Mouse (Mus musculus): Measurements from ENCODE around the gene Snx22. TPM values are rescaled to one million over a fixed set of nuclear protein-coding genes. Genes with fewer than 3 reads are reported as not detected.

Snx22 gene
- polyA plus RNA-seq, 1 experiment from 2014 or later = 5.3 TPM

- peaks cover 34% of the 10 kb centered on the region for H3K27me3 ChIP-seq
- H3K4me1 ChIP-seq = peaks cover 14% of the 10 kb centered on the region
- H3K4me3 ChIP-seq (replicated peaks) = peak overlapping the region; percentile 48
- no peak overlapping the region for H3K27ac ChIP-seq (replicated peaks)
- 0 out of 2 replicates have a peak, but pooled peaks have one; percentile 12 for ATAC-seq (ENCODE audit: insufficient number of reproducible peaks, low FRiP score, low TSS enrichment, low read depth)
- under 1% methylated on average over 30 of the region's 30 CpGs for WGBS
- peaks cover 29% of the 10 kb centered on the region for H3K36me3 ChIP-seq
- H3K9me3 ChIP-seq (replicated peaks) = no peaks in the 10 kb centered on the region
- H3K4me2 ChIP-seq (replicated peaks) = peak overlapping the region; percentile 83
- peak overlapping the region; percentile 40 for H3K9ac ChIP-seq
Observed at GRCm38 (mm10) chr9:66068971-66069391, 538 bp downstream of the Snx22 start.

GRCm38 (mm10) chr9:66068056-66068455 is 1.5 kb downstream of the Snx22 start:
- 51% methylated on average over 4 of the region's 4 CpGs for WGBS
- H3K4me1 ChIP-seq = peaks cover 14% of the 10 kb centered on the region
- H3K9me3 ChIP-seq (replicated peaks) = no peaks in the 10 kb centered on the region
- H3K4me2 ChIP-seq (replicated peaks) = no peak overlapping the region
- H3K27ac ChIP-seq (replicated peaks) = no peak overlapping the region
- peaks cover 34% of the 10 kb centered on the region for H3K27me3 ChIP-seq
- no peak for ATAC-seq (ENCODE audit: insufficient number of reproducible peaks, low FRiP score, low TSS enrichment, low read depth)
- H3K36me3 ChIP-seq = peaks cover 38% of the 10 kb centered on the region
- H3K9ac ChIP-seq = no peak overlapping the region
- H3K4me3 ChIP-seq (replicated peaks) = no peak overlapping the region

- no peaks in the 10 kb centered on the region for H3K9me3 ChIP-seq (replicated peaks)
- H3K27me3 ChIP-seq = peaks cover 34% of the 10 kb centered on the region
- H3K27ac ChIP-seq (replicated peaks) = no peak overlapping the region
- H3K9ac ChIP-seq = no peak overlapping the region
- 32% methylated on average over 5 of the region's 5 CpGs for WGBS
- H3K4me2 ChIP-seq (replicated peaks) = no peak overlapping the region
- peaks cover 43% of the 10 kb centered on the region for H3K36me3 ChIP-seq
- H3K4me1 ChIP-seq = peaks cover 14% of the 10 kb centered on the region
- peak; percentile 31 for ATAC-seq (ENCODE audit: insufficient number of reproducible peaks, low FRiP score, low TSS enrichment, low read depth)
- no peak overlapping the region for H3K4me3 ChIP-seq (replicated peaks)
Observed at GRCm38 (mm10) chr9:66067542-66067941, 2.0 kb downstream of the Snx22 start.

GRCm38 (mm10) chr9:66066791-66067190 is 2.7 kb downstream of the Snx22 start:
- 87% methylated on average over 3 of the region's 3 CpGs for WGBS
- Histone ChIP-seq H3K4me3 (replicated peaks) (no peak overlapping the region), H3K4me1 (peaks cover 14% of the 10 kb centered on the region), H3K9ac (no peak overlapping the region), H3K27ac (replicated peaks) (no peak overlapping the region), H3K27me3 (peaks cover 34% of the 10 kb centered on the region), H3K36me3 (peaks cover 47% of the 10 kb centered on the region), H3K9me3 (replicated peaks) (no peaks in the 10 kb centered on the region), H3K4me2 (replicated peaks) (no peak overlapping the region)
- no peak for ATAC-seq (ENCODE audit: insufficient number of reproducible peaks, low FRiP score, low TSS enrichment, low read depth)

GRCm38 (mm10) chr9:66064316-66064715 is 5.2 kb downstream of the Snx22 start:
- peaks cover 23% of the 10 kb centered on the region for H3K27me3 ChIP-seq

GRCm38 (mm10) chr9:66063446-66063845 is 6.1 kb downstream of the Snx22 start:
- peaks cover 16% of the 10 kb centered on the region for H3K4me1 ChIP-seq
- H3K27ac ChIP-seq (replicated peaks) = no peak overlapping the region
- no peak for ATAC-seq (ENCODE audit: insufficient number of reproducible peaks, low FRiP score, low TSS enrichment, low read depth)
- H3K27me3 ChIP-seq = peaks cover 17% of the 10 kb centered on the region
- H3K4me3 ChIP-seq (replicated peaks) = no peak overlapping the region
- H3K9ac ChIP-seq = no peak overlapping the region
- WGBS = 91% methylated on average over 3 of the region's 3 CpGs
- H3K36me3 ChIP-seq = peaks cover 47% of the 10 kb centered on the region
- H3K9me3 ChIP-seq (replicated peaks) = no peaks in the 10 kb centered on the region
- H3K4me2 ChIP-seq (replicated peaks) = no peak overlapping the region

More at GRCm38 (mm10) chr9:66064316-66064715, 5.2 kb downstream of the Snx22 start:
- 91% methylated on average over 11 of the region's 11 CpGs for WGBS
- no peaks in the 10 kb centered on the region for H3K9me3 ChIP-seq (replicated peaks)
- peaks cover 23% of the 10 kb centered on the region for H3K4me1 ChIP-seq
- H3K9ac ChIP-seq = no peak overlapping the region
- ATAC-seq (ENCODE audit: insufficient number of reproducible peaks, low FRiP score, low TSS enrichment, low read depth) = no peak
- H3K4me3 ChIP-seq (replicated peaks) = no peak overlapping the region
- H3K4me2 ChIP-seq (replicated peaks) = no peak overlapping the region
- H3K36me3 ChIP-seq = peaks cover 47% of the 10 kb centered on the region
- no peak overlapping the region for H3K27ac ChIP-seq (replicated peaks)

- H3K4me3 ChIP-seq (replicated peaks) = peak overlapping the region; percentile 88; the same call in 1 of the 2 replicates
- H3K27me3 ChIP-seq = no peaks in the 10 kb centered on the region
- 82% methylated on average over 3 of the region's 3 CpGs for WGBS
- peaks cover 41% of the 10 kb centered on the region for H3K36me3 ChIP-seq
- no peak overlapping the region; the same call in 1 of the 2 replicates for H3K27ac ChIP-seq (replicated peaks)
- ATAC-seq (ENCODE audit: insufficient number of reproducible peaks, low FRiP score, low TSS enrichment, low read depth) = no peak
- H3K4me1 ChIP-seq = peaks cover 16% of the 10 kb centered on the region
- peak overlapping the region; percentile 67 for H3K4me2 ChIP-seq (replicated peaks)
- H3K9me3 ChIP-seq (replicated peaks) = no peaks in the 10 kb centered on the region
- H3K9ac ChIP-seq = no peak overlapping the region
Observed at GRCm38 (mm10) chr9:66061656-66062055, 7.9 kb downstream of the Snx22 start.

GRCm38 (mm10) chr9:66060986-66061385 is 8.5 kb downstream of the Snx22 start:
- H3K4me1 ChIP-seq = peaks cover 16% of the 10 kb centered on the region
- H3K9me3 ChIP-seq (replicated peaks) = no peaks in the 10 kb centered on the region
- H3K4me2 ChIP-seq (replicated peaks) = peak overlapping the region; percentile 67
- H3K36me3 ChIP-seq = peaks cover 34% of the 10 kb centered on the region
- no peak for ATAC-seq (ENCODE audit: insufficient number of reproducible peaks, low FRiP score, low TSS enrichment, low read depth)
- H3K9ac ChIP-seq = peak overlapping the region; percentile 87
- peak overlapping the region; percentile 88 for H3K4me3 ChIP-seq (replicated peaks)
- WGBS = 24% methylated on average over 4 of the region's 4 CpGs
- H3K27ac ChIP-seq (replicated peaks) = no peak overlapping the region; the same call in 1 of the 2 replicates
- H3K27me3 ChIP-seq = no peaks in the 10 kb centered on the region

- peak overlapping the region; percentile 87 for H3K9ac ChIP-seq
- H3K9me3 ChIP-seq (replicated peaks) = no peaks in the 10 kb centered on the region
- ATAC-seq (ENCODE audit: insufficient number of reproducible peaks, low FRiP score, low TSS enrichment, low read depth) = peak; percentile 63
- H3K4me3 ChIP-seq (replicated peaks) = peak overlapping the region; percentile 88
- H3K36me3 ChIP-seq = peaks cover 27% of the 10 kb centered on the region
- WGBS = under 1% methylated on average over 20 of the region's 20 CpGs
- peak overlapping the region; percentile 84 for H3K27ac ChIP-seq (replicated peaks)
- peak overlapping the region; percentile 67 for H3K4me2 ChIP-seq (replicated peaks)
- no peaks in the 10 kb centered on the region for H3K27me3 ChIP-seq
- H3K4me1 ChIP-seq = peaks cover 16% of the 10 kb centered on the region
Observed at GRCm38 (mm10) chr9:66060308-66060647, 9.2 kb downstream of the Snx22 start.

GRCm38 (mm10) chr9:66059583-66060307 is 9.8 kb downstream of the Snx22 start, which contains the start of gene Ppib:
TSS of gene Ppib (plus strand) at chr9:66060222.
- ATAC-seq (ENCODE audit: insufficient number of reproducible peaks, low FRiP score, low TSS enrichment, low read depth) = peak; percentile 98
- Histone ChIP-seq H3K4me1 (peaks cover 16% of the 10 kb centered on the region), H3K9me3 (replicated peaks) (no peaks in the 10 kb centered on the region), H3K36me3 (peaks cover 23% of the 10 kb centered on the region), H3K27ac (replicated peaks) (peak within 1 kb of the TSS; percentile 84), H3K4me3 (replicated peaks) (peak within 1 kb of the TSS; percentile 88), H3K27me3 (no peaks in the 10 kb centered on the region), H3K4me2 (replicated peaks) (peak within 1 kb of the TSS; percentile 67), H3K9ac (peak within 1 kb of the TSS; percentile 87)
- WGBS = under 1% methylated on average over 51 of the region's 51 CpGs

GRCm38 (mm10) chr9:66053620-66054019 is 15.9 kb downstream of the Snx22 start:
- Histone ChIP-seq H3K9me3 (replicated peaks) (no peaks in the 10 kb centered on the region), H3K27ac (replicated peaks) (no peak overlapping the region), H3K27me3 (no peaks in the 10 kb centered on the region), H3K4me1 (no peaks in the 10 kb centered on the region), H3K36me3 (no peaks in the 10 kb centered on the region), H3K4me3 (replicated peaks) (no peak overlapping the region), H3K9ac (no peak overlapping the region), H3K4me2 (replicated peaks) (no peak overlapping the region)
- no peak for ATAC-seq (ENCODE audit: insufficient number of reproducible peaks, low FRiP score, low TSS enrichment, low read depth)
- WGBS = 42% methylated on average over 1 of the region's 1 CpGs

GRCm38 (mm10) chr9:66052731-66053130 is 16.8 kb downstream of the Snx22 start:
- WGBS = 90% methylated on average over 1 of the region's 1 CpGs
- no peak for ATAC-seq (ENCODE audit: insufficient number of reproducible peaks, low FRiP score, low TSS enrichment, low read depth)
- Histone ChIP-seq H3K9ac (no peak overlapping the region), H3K9me3 (replicated peaks) (no peaks in the 10 kb centered on the region), H3K4me3 (replicated peaks) (no peak overlapping the region), H3K4me2 (replicated peaks) (no peak overlapping the region), H3K27ac (replicated peaks) (no peak overlapping the region), H3K27me3 (no peaks in the 10 kb centered on the region), H3K36me3 (no peaks in the 10 kb centered on the region), H3K4me1 (no peaks in the 10 kb centered on the region)

Data from embryonic facial prominence, embryonic 15.5 days (tissue).